Mouse (Mus musculus) midbrain, embryonic 14.5 days (tissue): Measurements from ENCODE around the gene Tph2. TPM values are rescaled to one million over a fixed set of nuclear protein-coding genes. Genes with fewer than 3 reads are reported as not detected.
"Not testable (repeated sequence)": the region's sequence is repeated elsewhere in the genome, so short reads cannot be mapped to it uniquely, and the experiment has no call there.

Experiments
- ATAC-seq: fragments of 200-750 bp; cut with Nextera tagmentation; 2 replicates; pipeline ENCODE4 v1.8.0; 2017; ENCODE audit warnings: moderate number of reproducible peaks, moderate library complexity; ENCODE audit not compliant: low FRiP score, low TSS enrichment
- DNase-seq: peaks from one replicate; pipeline ENCODE4 v3.0.0-alpha.2; 2015
- H3K27ac ChIP-seq: fragments of 300-500 bp; sonication (generic); replicated peaks from 2 replicates; pipeline ENCODE4 v1.5.1; 2014; ENCODE audit warnings: mild to moderate bottlenecking, low read depth, low read length, moderate library complexity
- H3K27me3 ChIP-seq: fragments of 300-500 bp; sonication (generic); 2 replicates; pipeline ENCODE4 v1.6.1; 2014; ENCODE audit warnings: low read length, control low read depth, mixed read lengths; ENCODE audit not compliant: control insufficient read depth, insufficient read depth
- H3K36me3 ChIP-seq: fragments of 300-500 bp; sonication (generic); 2 replicates; pipeline ENCODE4 v1.6.1; 2014; ENCODE audit warnings: low read length, control low read depth; ENCODE audit not compliant: control insufficient read depth, insufficient read depth
- H3K4me1 ChIP-seq: fragments of 300-500 bp; sonication (generic); 2 replicates; pipeline ENCODE4 v1.6.1; 2014; ENCODE audit warnings: mild to moderate bottlenecking, antibody characterized with exemption, low read length, control low read depth; ENCODE audit not compliant: control insufficient read depth, insufficient read depth
- H3K4me2 ChIP-seq: fragments of 300-500 bp; sonication (generic); 2 replicates; pipeline ENCODE4 v1.6.1; 2014; ENCODE audit warnings: mild to moderate bottlenecking, low read length, moderate library complexity
- H3K4me3 ChIP-seq: fragments of 300-500 bp; sonication (generic); replicated peaks from 2 replicates; pipeline ENCODE4 v1.5.1; 2014; ENCODE audit warnings: low read depth, low read length
- H3K9ac ChIP-seq: fragments of 300-500 bp; sonication (generic); replicated peaks from 2 replicates; pipeline ENCODE4 v1.6.1; 2014; ENCODE audit warnings: mild to moderate bottlenecking, low read length, moderate library complexity
- H3K9me3 ChIP-seq: fragments of 300-500 bp; sonication (generic); 2 replicates; pipeline ENCODE4 v1.6.1; 2016; ENCODE audit warnings: low read length, control low read depth, mixed read lengths; ENCODE audit not compliant: control insufficient read depth
- WGBS: fragments of 180-500 bp; shearing (Covaris S2); extraction: QIAGEN DNeasy Blood & Tissue Kit; methylation state at CpG from one replicate; pipeline ENCODE4 v1.1.7; 2014; 5-methylcytosine and 5-hydroxymethylcytosine counted together
- polyA plus RNA-seq: library from polyadenylated mRNA; unstranded; fragments of >200 nt; fragmentation: Nextera tagmentation; extraction: Ambion mirVana; gene quantifications from 2 replicates; pipeline ENCODE4 v1.2.1, GENCODE M21; 2014

Gene Tph2
- polyA plus RNA-seq, 1 experiment from 2014 or later = 6.9 TPM

- ATAC-seq = peak; percentile 27; the same call in 1 of the 2 replicates
- Histone ChIP-seq H3K4me2 (no peak overlapping the region), H3K27ac (no peak overlapping the region), H3K9me3 (no peaks in the 10 kb centered on the region), H3K4me3 (no peak overlapping the region), H3K4me1 (no peaks in the 10 kb centered on the region), H3K9ac (no peak overlapping the region), H3K36me3 (no peaks in the 10 kb centered on the region), H3K27me3 (no peaks in the 10 kb centered on the region)
- peak; percentile 66 for DNase-seq
- 50% methylated on average over 7 of the region's 7 CpGs for WGBS
Measured at GRCm38 (mm10) chr10:115191214-115191613, 6.4 kb upstream of the Tph2 start.

DNA sequence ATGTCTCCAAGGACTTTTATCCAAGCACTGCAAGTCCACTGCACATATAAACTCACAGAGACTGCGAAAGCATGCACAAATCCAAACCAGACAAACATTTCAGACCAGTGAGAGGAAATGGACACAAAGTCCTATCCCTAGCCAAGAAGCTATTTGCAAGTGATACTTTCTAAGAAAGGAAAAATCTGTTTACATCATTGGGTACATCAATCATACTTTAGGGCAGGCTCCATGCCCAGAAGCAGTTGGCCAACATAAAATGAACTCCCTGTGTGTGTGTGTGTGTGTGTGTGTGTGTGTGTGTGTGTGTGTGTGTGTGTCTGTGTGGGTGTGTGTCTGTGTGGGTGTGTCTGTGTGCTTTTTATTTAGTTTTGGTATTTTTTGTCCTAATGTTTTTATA is 2.6 kb upstream of the Tph2 start:
- no peak for DNase-seq
- no peaks in the 10 kb centered on the region for H3K27me3 ChIP-seq
- no peak overlapping the region for H3K4me2 ChIP-seq
- no peaks in the 10 kb centered on the region for H3K9me3 ChIP-seq
- ATAC-seq = no peak
- no peaks in the 10 kb centered on the region; the same call in 1 of the 2 replicates for H3K4me1 ChIP-seq
- no peak overlapping the region for H3K9ac ChIP-seq
- H3K4me3 ChIP-seq = no peak overlapping the region
- no peak overlapping the region for H3K27ac ChIP-seq
- 85% methylated on average over 1 of the region's 1 CpGs for WGBS
- H3K36me3 ChIP-seq = no peaks in the 10 kb centered on the region

GRCm38 (mm10) chr10:115181034-115181433 is 3.8 kb downstream of the Tph2 start:
- Histone ChIP-seq H3K4me1 (no peaks in the 10 kb centered on the region; the same call in 1 of the 2 replicates), H3K27me3 (no peaks in the 10 kb centered on the region), H3K4me3 (no peak overlapping the region), H3K9me3 (no peaks in the 10 kb centered on the region), H3K9ac (no peak overlapping the region), H3K27ac (no peak overlapping the region), H3K36me3 (no peaks in the 10 kb centered on the region), H3K4me2 (no peak overlapping the region)
- DNase-seq = peak; percentile 71
- peak; percentile 63; the same call in 1 of the 2 replicates for ATAC-seq
- 32% methylated on average over 3 of the region's 3 CpGs for WGBS

DNA sequence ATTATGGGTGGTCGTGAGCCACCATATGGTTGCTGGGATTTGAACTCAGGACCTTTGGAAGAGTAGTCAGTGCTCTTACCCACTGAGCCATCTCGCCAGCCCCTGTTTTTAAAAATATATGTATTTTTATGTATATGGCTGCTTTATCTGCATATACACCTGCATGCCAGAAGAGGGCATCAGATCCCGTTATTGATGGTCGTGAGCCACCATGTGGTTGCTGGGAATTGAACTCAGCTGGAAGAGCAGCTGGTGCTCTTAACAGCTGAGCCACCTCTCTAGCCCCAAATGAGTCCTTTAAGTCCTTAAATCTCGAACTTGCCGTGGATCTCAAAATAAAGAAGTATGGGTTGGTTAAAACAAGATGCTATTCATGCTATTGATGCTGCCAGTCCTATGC is 6.8 kb downstream of the Tph2 start:
- not testable (repeated sequence) for H3K9ac ChIP-seq, H3K36me3 ChIP-seq, H3K4me1 ChIP-seq, H3K27ac ChIP-seq, H3K4me3 ChIP-seq, H3K9me3 ChIP-seq, H3K4me2 ChIP-seq, DNase-seq, H3K27me3 ChIP-seq, ATAC-seq
- 70% methylated on average over 6 of the region's 6 CpGs for WGBS

DNA sequence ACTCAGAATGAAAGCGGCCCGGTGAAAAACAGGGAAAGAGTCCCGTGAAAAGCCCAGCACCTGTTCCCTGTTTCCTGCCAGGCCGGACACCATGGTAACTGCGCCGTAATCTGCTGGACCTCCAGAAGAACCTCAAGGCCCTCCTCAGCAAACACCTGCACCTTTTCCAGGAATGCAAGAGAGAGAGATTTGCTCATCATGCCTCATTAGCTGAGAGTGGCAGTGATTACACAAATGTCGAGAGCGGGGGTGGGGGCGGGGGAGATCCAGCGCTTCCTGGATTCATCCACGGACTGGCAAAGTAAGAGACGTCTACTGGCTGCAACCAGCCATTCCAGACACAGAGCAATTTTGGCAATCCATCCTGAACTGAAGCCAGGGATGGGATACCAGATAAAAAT is 9.2 kb downstream of the Tph2 start:
- Histone ChIP-seq H3K36me3 (no peaks in the 10 kb centered on the region), H3K27ac (no peak overlapping the region), H3K4me2 (no peak overlapping the region), H3K4me1 (no peaks in the 10 kb centered on the region), H3K27me3 (no peaks in the 10 kb centered on the region), H3K9ac (no peak overlapping the region), H3K4me3 (no peak overlapping the region), H3K9me3 (no peaks in the 10 kb centered on the region)
- ATAC-seq (no peak), DNase-seq (no peak)
- 60% methylated on average over 12 of the region's 12 CpGs for WGBS

DNA sequence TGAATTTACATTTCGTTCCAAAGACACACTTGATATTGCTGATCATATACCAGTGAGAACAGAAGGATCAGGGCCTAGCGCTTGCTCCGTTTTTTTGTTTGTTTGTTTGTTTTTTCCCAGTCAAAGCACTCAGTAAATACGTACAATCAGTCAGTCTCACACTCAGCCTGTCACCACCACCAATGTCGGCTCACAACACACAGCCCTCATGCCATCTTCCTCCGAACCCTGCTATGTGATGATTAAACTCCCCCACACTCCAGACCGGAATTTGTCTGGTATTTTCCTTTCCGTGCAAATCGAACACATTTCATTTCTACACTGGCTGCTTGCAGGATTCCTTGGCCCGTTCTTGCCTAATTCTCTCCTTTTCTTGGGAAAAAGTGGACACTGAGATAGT is 11.5 kb downstream of the Tph2 start:
- Histone ChIP-seq H3K9ac (no peak overlapping the region), H3K4me3 (no peak overlapping the region), H3K36me3 (no peaks in the 10 kb centered on the region), H3K4me2 (no peak overlapping the region), H3K27ac (no peak overlapping the region), H3K9me3 (no peaks in the 10 kb centered on the region), H3K27me3 (no peaks in the 10 kb centered on the region), H3K4me1 (0 out of 2 replicates have a peak, but pooled peaks cover 5% of the 10 kb centered on the region)
- WGBS = 88% methylated on average over 10 of the region's 10 CpGs
- DNase-seq (no peak), ATAC-seq (no peak)

DNA sequence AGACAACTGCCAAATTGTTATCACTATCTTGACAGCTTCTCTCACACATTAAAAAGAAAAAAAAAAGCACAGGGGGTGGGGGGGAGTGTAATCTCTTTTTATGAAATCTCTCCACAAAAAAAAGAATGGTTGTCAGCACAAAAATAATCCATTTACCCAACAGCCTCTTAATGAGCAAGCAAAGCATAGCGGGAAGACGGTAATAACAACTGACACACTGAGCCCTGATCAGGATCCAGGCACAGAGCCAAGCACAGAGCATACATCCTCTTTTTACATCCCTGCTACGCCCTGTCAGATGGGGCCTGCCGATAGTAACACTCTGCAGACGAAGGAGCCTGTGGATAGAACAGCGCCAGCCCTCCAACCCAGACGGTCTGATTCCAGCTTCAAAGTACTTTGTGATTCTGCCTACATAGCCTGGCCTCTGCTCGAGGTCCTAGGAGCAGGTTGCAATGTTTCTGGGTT is 13.4 kb downstream of the Tph2 start:
- WGBS = 39% methylated on average over 8 of the region's 8 CpGs
- ATAC-seq (peak; percentile 67), DNase-seq (peak; percentile 72)
- Histone ChIP-seq H3K27ac (no peak overlapping the region), H3K4me1 (0 out of 2 replicates have a peak, but pooled peaks cover 5% of the 10 kb centered on the region), H3K36me3 (no peaks in the 10 kb centered on the region), H3K9me3 (no peaks in the 10 kb centered on the region), H3K27me3 (no peaks in the 10 kb centered on the region), H3K9ac (no peak overlapping the region), H3K4me3 (no peak overlapping the region), H3K4me2 (no peak overlapping the region)

GRCm38 (mm10) chr10:115170496-115171350 is 14.1 kb downstream of the Tph2 start:
- H3K27ac ChIP-seq = no peak overlapping the region
- ATAC-seq = no peak

DNA sequence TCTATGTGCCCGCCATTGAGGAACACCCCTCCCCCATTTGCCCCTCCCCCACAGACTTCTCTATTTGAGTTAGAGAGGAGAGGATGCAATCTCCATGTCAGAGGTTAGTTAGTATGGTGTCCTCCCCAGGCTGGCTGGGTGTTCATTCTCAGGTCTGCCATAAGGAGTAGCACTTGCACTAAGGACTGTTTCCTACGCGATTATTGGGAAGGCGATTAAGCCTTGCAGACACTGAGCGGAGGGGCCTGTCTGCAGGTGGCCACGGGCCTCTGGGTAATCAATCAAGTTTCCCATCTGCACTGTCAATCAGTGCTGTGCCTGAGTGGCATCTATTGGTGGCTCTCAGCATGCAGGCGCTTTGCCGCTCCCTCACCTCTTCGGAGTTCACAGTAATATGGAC is 15.4 kb downstream of the Tph2 start:
- H3K27ac ChIP-seq = no peak overlapping the region
- no peaks in the 10 kb centered on the region for H3K27me3 ChIP-seq
- H3K4me3 ChIP-seq = no peak overlapping the region
- H3K4me2 ChIP-seq = no peak overlapping the region; the same call in 1 of the 2 replicates
- H3K9me3 ChIP-seq = no peaks in the 10 kb centered on the region
- ATAC-seq (peak; percentile 18; the same call in 1 of the 2 replicates), DNase-seq (no peak)
- H3K9ac ChIP-seq = no peak overlapping the region
- no peaks in the 10 kb centered on the region for H3K36me3 ChIP-seq
- WGBS = 26% methylated on average over 9 of the region's 9 CpGs
- 0 out of 2 replicates have a peak, but pooled peaks cover 5% of the 10 kb centered on the region for H3K4me1 ChIP-seq

More at GRCm38 (mm10) chr10:115170496-115171350, 14.1 kb downstream of the Tph2 start:
- Histone ChIP-seq H3K4me1 (0 out of 2 replicates have a peak, but pooled peaks cover 5% of the 10 kb centered on the region), H3K36me3 (no peaks in the 10 kb centered on the region), H3K9ac (no peak overlapping the region), H3K4me2 (no peak overlapping the region), H3K9me3 (no peaks in the 10 kb centered on the region), H3K27me3 (no peaks in the 10 kb centered on the region), H3K4me3 (no peak overlapping the region)
- no peak for DNase-seq
- 83% methylated on average over 7 of the region's 7 CpGs for WGBS
